ENCODE assay signal across 25 mouse cellular contexts in genomic region chr19:59029011-59029410, GRCm38 (mm10). TPM values are rescaled to one million over a fixed set of nuclear protein-coding genes. Genes with fewer than 3 reads are reported as not detected.
DNase-seq lines count a peak whose midpoint lies in the region; ATAC-seq lines count a peak whose summit lies in the region.
"Had no signal": no experiment of that assay in that cellular context is flagged by ENCODE, and none has a peak within 500 bp of the region (broad histone marks: within the 10 kb centered on the region; RNA-seq: fewer than 3 reads in every experiment).

No protein-coding gene starts in this region.

- WGBS in forebrain, embryonic 13.5 days = 56% methylated on average over 9 of the region's 9 CpGs
- WGBS in forebrain, embryonic 11.5 days = 73% methylated on average over 9 of the region's 9 CpGs
- WGBS in hindbrain, embryonic 14.5 days = 41% methylated on average over 9 of the region's 9 CpGs
- WGBS in hindbrain, embryonic 11.5 days = 69% methylated on average over 9 of the region's 9 CpGs

- H3K9ac ChIP-seq in forebrain, embryonic 13.5 days = no peak overlapping the region
- H3K9ac ChIP-seq in forebrain, embryonic 11.5 days (ENCODE audit: low read length) = no peak overlapping the region
- H3K9ac ChIP-seq in hindbrain, embryonic 14.5 days = no peak overlapping the region
- H3K9ac ChIP-seq in hindbrain, embryonic 11.5 days (ENCODE audit: low read depth, low read length) = no peak overlapping the region
- H3K9ac ChIP-seq: embryonic facial prominence, embryonic 15.5 days; forebrain, embryonic 12.5 days; heart, embryonic 15.5 days; hindbrain, embryonic 12.5 days; intestine, embryonic 15.5 days had no signal

- no peak for DNase-seq in forebrain, embryonic 11.5 days (ENCODE audit: low spot score)
- no peak for DNase-seq in hindbrain, embryonic 14.5 days (ENCODE audit: low spot score)
- DNase-seq in hindbrain, embryonic 11.5 days (ENCODE audit: low spot score) = no peak
- peak; percentile 40 for DNase-seq in retina, postnatal 1 day
- no peak for DNase-seq in retina, embryonic 14.5 days (ENCODE audit: low spot score)
- no peak for DNase-seq in layer of hippocampus, adult 8-10 months (ENCODE audit: low spot score in 2 of 2)
- DNase-seq: adrenal gland, adult 8-10 months; adrenal gland, postnatal 36 days; B cell, adult 2 months; cerebellum, adult 11 months; cerebellum, adult 8-10 months; cerebellum, postnatal 14 days; embryo, embryonic 11 days; gastrocnemius, postnatal 10 days; heart, adult 2 months had no signal

- H3K4me1 ChIP-seq in forebrain, embryonic 13.5 days = no peaks in the 10 kb centered on the region
- H3K4me1 ChIP-seq in forebrain, embryonic 11.5 days (replicated peaks; ENCODE audit: control insufficient read depth, insufficient read depth, low read length) = no peaks in the 10 kb centered on the region
- H3K4me1 ChIP-seq in hindbrain, embryonic 14.5 days (replicated peaks; ENCODE audit: control insufficient read depth, insufficient read depth, low read length) = no peaks in the 10 kb centered on the region
- H3K4me1 ChIP-seq in hindbrain, embryonic 11.5 days (replicated peaks; ENCODE audit: control insufficient read depth, insufficient read depth, low read length) = no peaks in the 10 kb centered on the region
- H3K4me1 ChIP-seq: embryonic facial prominence, embryonic 15.5 days; forebrain, embryonic 12.5 days; heart, embryonic 15.5 days; hindbrain, embryonic 12.5 days; intestine, embryonic 15.5 days had no signal

- 0 out of 2 replicates have a peak, but pooled peaks have one; percentile 57 for ATAC-seq in forebrain, embryonic 13.5 days
- ATAC-seq in forebrain, embryonic 11.5 days (replicated peaks; ENCODE audit: low FRiP score) = no peak
- ATAC-seq in hindbrain, embryonic 14.5 days (ENCODE audit: low FRiP score) = no peak
- ATAC-seq in hindbrain, embryonic 11.5 days (ENCODE audit: low FRiP score) = no peak
- ATAC-seq: CD4-positive, CD25-positive, alpha-beta regulatory T cell, adult 4 months; intestine, embryonic 15.5 days had no signal

- H3K36me3 ChIP-seq in forebrain, embryonic 13.5 days (ENCODE audit: poor library complexity, severe bottlenecking) = peaks cover 4% of the 10 kb centered on the region
- H3K36me3 ChIP-seq in forebrain, embryonic 11.5 days (ENCODE audit: control insufficient read depth, insufficient read depth, low read length) = no peaks in the 10 kb centered on the region
- peaks cover 30% of the 10 kb centered on the region for H3K36me3 ChIP-seq in hindbrain, embryonic 14.5 days (replicated peaks; ENCODE audit: control insufficient read depth, insufficient read depth)
- no peaks in the 10 kb centered on the region for H3K36me3 ChIP-seq in hindbrain, embryonic 11.5 days (ENCODE audit: control insufficient read depth, insufficient read depth, low read length)
- H3K36me3 ChIP-seq: embryonic facial prominence, embryonic 15.5 days; forebrain, embryonic 12.5 days; G1E; heart, embryonic 15.5 days; hindbrain, embryonic 12.5 days; intestine, embryonic 15.5 days had no signal

- H3K4me2 ChIP-seq in forebrain, embryonic 13.5 days = no peak overlapping the region
- H3K4me2 ChIP-seq in forebrain, embryonic 11.5 days (ENCODE audit: low read depth, low read length, severe bottlenecking) = no peak overlapping the region
- H3K4me2 ChIP-seq in hindbrain, embryonic 14.5 days (replicated peaks) = no peak overlapping the region
- H3K4me2 ChIP-seq in hindbrain, embryonic 11.5 days (replicated peaks; ENCODE audit: low read depth, low read length) = no peak overlapping the region
- H3K4me2 ChIP-seq: embryonic facial prominence, embryonic 15.5 days; forebrain, embryonic 12.5 days; heart, embryonic 11.5 days; heart, embryonic 15.5 days; hindbrain, embryonic 12.5 days; intestine, embryonic 15.5 days had no signal

- no peak overlapping the region for H3K27ac ChIP-seq in forebrain, embryonic 13.5 days
- no peak overlapping the region for H3K27ac ChIP-seq in forebrain, embryonic 11.5 days (ENCODE audit: low read depth, low read length)
- H3K27ac ChIP-seq in hindbrain, embryonic 14.5 days = 0 out of 2 replicates have a peak overlapping the region, but pooled peaks have one; percentile 38
- H3K27ac ChIP-seq in hindbrain, embryonic 11.5 days (ENCODE audit: low read depth, low read length) = no peak overlapping the region
- H3K27ac ChIP-seq: embryonic facial prominence, embryonic 15.5 days; forebrain, embryonic 12.5 days; heart, adult 2 months; heart, embryonic 15.5 days; hindbrain, embryonic 12.5 days; intestine, embryonic 15.5 days had no signal

- no peak overlapping the region for H3K4me3 ChIP-seq in forebrain, embryonic 13.5 days
- no peak overlapping the region for H3K4me3 ChIP-seq in forebrain, embryonic 11.5 days (ENCODE audit: low read depth, low read length)
- H3K4me3 ChIP-seq in hindbrain, embryonic 14.5 days (replicated peaks; ENCODE audit: low read length) = no peak overlapping the region
- H3K4me3 ChIP-seq in hindbrain, embryonic 11.5 days (ENCODE audit: low read depth, low read length) = no peak overlapping the region
- H3K4me3 ChIP-seq: embryonic facial prominence, embryonic 15.5 days; erythroblast, embryonic 14.5 days; forebrain, embryonic 12.5 days; heart, adult 2 months; heart, embryonic 15.5 days; hindbrain, embryonic 12.5 days; intestine, embryonic 15.5 days had no signal

- H3K9me3 ChIP-seq in forebrain, embryonic 13.5 days (replicated peaks) = no peaks in the 10 kb centered on the region
- no peaks in the 10 kb centered on the region for H3K9me3 ChIP-seq in forebrain, embryonic 11.5 days (ENCODE audit: control insufficient read depth, low read length)
- H3K9me3 ChIP-seq in hindbrain, embryonic 14.5 days (ENCODE audit: control insufficient read depth, low read length) = no peaks in the 10 kb centered on the region
- no peaks in the 10 kb centered on the region for H3K9me3 ChIP-seq in hindbrain, embryonic 11.5 days (ENCODE audit: control insufficient read depth, low read length)
- H3K9me3 ChIP-seq: embryonic facial prominence, embryonic 15.5 days; forebrain, embryonic 12.5 days; G1E; heart, embryonic 15.5 days; hindbrain, embryonic 12.5 days; intestine, embryonic 15.5 days had no signal

- H3K27me3 ChIP-seq in forebrain, embryonic 13.5 days = no peaks in the 10 kb centered on the region
- H3K27me3 ChIP-seq in forebrain, embryonic 11.5 days (ENCODE audit: control insufficient read depth, insufficient read depth, low read length) = no peaks in the 10 kb centered on the region
- H3K27me3 ChIP-seq in hindbrain, embryonic 14.5 days (ENCODE audit: control insufficient read depth, insufficient read depth, low read length) = no peaks in the 10 kb centered on the region
- H3K27me3 ChIP-seq in hindbrain, embryonic 11.5 days (ENCODE audit: control insufficient read depth, insufficient read depth, low read length) = no peaks in the 10 kb centered on the region
- H3K27me3 ChIP-seq: embryonic facial prominence, embryonic 15.5 days; heart, embryonic 15.5 days; intestine, embryonic 15.5 days had no signal

RNA-seq across cellular contexts. Expression of gene Shtn1, which starts 46.9 kb away (rescaled TPM):
- polyA plus RNA-seq in forebrain, embryonic 13.5 days (2015; fragmentation: Nextera tagmentation; extraction: Ambion mirVana) = 24.0 and 25.3 TPM in 2 replicates
- polyA plus RNA-seq in forebrain, embryonic 11.5 days (2014; fragmentation: Nextera tagmentation; extraction: Ambion mirVana) = 6.0 and 6.2 TPM in 2 replicates
- 51.8 and 63.9 TPM in 2 replicates for polyA plus RNA-seq in hindbrain, embryonic 14.5 days (2014; fragmentation: Nextera tagmentation; extraction: Ambion mirVana)
- polyA plus RNA-seq in hindbrain, embryonic 11.5 days (2014; fragmentation: Nextera tagmentation; extraction: Ambion mirVana) = 2.5 and 4.0 TPM in 2 replicates
- total RNA-seq in layer of hippocampus, adult 8-10 months (2022) = 10 to 100 TPM; 24.6 to 29.8 (median 26.3) TPM
- polyA plus RNA-seq: erythroblast, embryonic 14.5 days; G1E had no signal
